18 mouse cellular contexts compared by ENCODE assay signal in genomic region chr17:56026303-56026702, GRCm38 (mm10). TPM values are rescaled to one million over a fixed set of nuclear protein-coding genes. Genes with fewer than 3 reads are reported as not detected.
DNase-seq lines count a peak whose midpoint lies in the region; ATAC-seq and TF ChIP-seq lines count a peak whose summit lies in the region.
"Had no signal": no experiment of that assay in that cellular context is flagged by ENCODE, and none has a peak within 500 bp of the region (broad histone marks: within the 10 kb centered on the region; RNA-seq: fewer than 3 reads in every experiment).

No protein-coding gene starts in this region.

- no peak overlapping the region for H3K9ac ChIP-seq in heart, embryonic 16.5 days (ENCODE audit: low read length)
- no peak overlapping the region for H3K9ac ChIP-seq in intestine, embryonic 15.5 days
- H3K9ac ChIP-seq: limb, embryonic 13.5 days; liver, embryonic 14.5 days; midbrain, embryonic 15.5 days had no signal

- DNase-seq in gastrocnemius, adult 2 months = no peak
- no peak for DNase-seq in gastrocnemius, postnatal 14 days
- no peak for DNase-seq in heart, adult 8-10 months (ENCODE audit: low spot score)
- DNase-seq in Patski (ENCODE audit: low read depth, low spot score) = no peak
- DNase-seq: kidney, postnatal 14 days; retina, postnatal 1 day; thymus, postnatal 4 days had no signal

- POLR2A ChIA-PET in Patski (lab: Charles Lee) = no interaction called here

- TF ChIP-seq POLR2A in myocyte (IDR thresholded peaks at IDR 0.05; ENCODE audit: insufficient read length, low read depth) = no peak

- TF ChIP-seq CTCF in gastrocnemius, adult 2 months (IDR thresholded peaks at IDR 0.05) = no peak
- no peak for TF ChIP-seq CTCF in Patski (IDR thresholded peaks at IDR 0.05)

- no peak overlapping the region for H3K4me2 ChIP-seq in heart, embryonic 16.5 days (ENCODE audit: low read depth, low read length)
- H3K4me2 ChIP-seq in myocyte (ENCODE audit: low read depth) = peak overlapping the region; percentile 53
- H3K4me2 ChIP-seq in intestine, embryonic 15.5 days (replicated peaks) = no peak overlapping the region
- H3K4me2 ChIP-seq: limb, embryonic 13.5 days; midbrain, embryonic 15.5 days had no signal

- 38% methylated on average over 1 of the region's 1 CpGs for WGBS in heart, embryonic 16.5 days
- 77% methylated on average over 1 of the region's 1 CpGs for WGBS in intestine, embryonic 15.5 days

- H3K4me1 ChIP-seq in heart, embryonic 16.5 days (ENCODE audit: control insufficient read depth, insufficient read depth, low read length) = peaks cover 46% of the 10 kb centered on the region
- peaks cover 19% of the 10 kb centered on the region for H3K4me1 ChIP-seq in intestine, embryonic 15.5 days (replicated peaks)

- H3K79me2 ChIP-seq in myocyte (ENCODE audit: control insufficient read depth, insufficient read depth) = peaks cover 96% of the 10 kb centered on the region

- H3K4me3 ChIP-seq in gastrocnemius, adult 2 months = no peak overlapping the region
- H3K4me3 ChIP-seq in heart, embryonic 16.5 days (ENCODE audit: low read length) = no peak overlapping the region
- no peak overlapping the region for H3K4me3 ChIP-seq in myocyte
- H3K4me3 ChIP-seq in intestine, embryonic 15.5 days (replicated peaks) = no peak overlapping the region
- H3K4me3 ChIP-seq: limb, embryonic 13.5 days; midbrain, embryonic 15.5 days had no signal

- no peaks in the 10 kb centered on the region for H3K9me3 ChIP-seq in heart, embryonic 16.5 days (replicated peaks; ENCODE audit: control insufficient read depth, low read length)
- H3K9me3 ChIP-seq in intestine, embryonic 15.5 days = no peaks in the 10 kb centered on the region
- H3K9me3 ChIP-seq: limb, embryonic 13.5 days; midbrain, embryonic 15.5 days had no signal

- 0 out of 2 replicates have a peak, but pooled peaks have one; percentile 3 for ATAC-seq in heart, embryonic 16.5 days (replicated peaks; ENCODE audit: extremely low read depth, insufficient read depth, low FRiP score)
- peak; percentile 89 for ATAC-seq in Patski
- ATAC-seq in intestine, embryonic 15.5 days = no peak
- ATAC-seq: forebrain, embryonic 14.5 days; hindbrain, postnatal 0 days; midbrain, embryonic 15.5 days had no signal

- H3ac ChIP-seq in myocyte (ENCODE audit: control insufficient read depth, insufficient read length) = no peak overlapping the region

- intact Hi-C loops in gastrocnemius, adult 2 months (cut with DNase I) = no loop called here
- intact Hi-C loops in gastrocnemius, postnatal 14 days (cut with DNase I; ENCODE audit: low total_unique reads) = no loop called here

- peak overlapping the region; percentile 89 for H3K27ac ChIP-seq in gastrocnemius, adult 2 months
- peak overlapping the region; percentile 35 for H3K27ac ChIP-seq in heart, embryonic 16.5 days (ENCODE audit: low read length)
- no peak overlapping the region for H3K27ac ChIP-seq in intestine, embryonic 15.5 days
- H3K27ac ChIP-seq: hindbrain, postnatal 0 days; limb, embryonic 13.5 days; liver, embryonic 14.5 days; midbrain, embryonic 15.5 days had no signal

- no peaks in the 10 kb centered on the region for H3K36me3 ChIP-seq in heart, embryonic 16.5 days (ENCODE audit: control insufficient read depth, insufficient read depth)
- peaks cover 5% of the 10 kb centered on the region for H3K36me3 ChIP-seq in myocyte (ENCODE audit: control insufficient read depth, insufficient read depth)
- H3K36me3 ChIP-seq in intestine, embryonic 15.5 days = peaks cover 5% of the 10 kb centered on the region; the same call in 1 of the 2 replicates
- H3K36me3 ChIP-seq: midbrain, embryonic 15.5 days had no signal

- CTCF ChIA-PET in Patski (lab: Charles Lee) = interaction anchor here (3.7 kb wide), 1 partner anchor 10 kb away, joined by 23 read pairs; the partner anchor contains the start of gene Sh3gl1

- no peaks in the 10 kb centered on the region for H3K27me3 ChIP-seq in heart, embryonic 16.5 days (ENCODE audit: control insufficient read depth, insufficient read depth, low read length)
- H3K27me3 ChIP-seq in Patski (no peaks in the 10 kb centered on the region), myocyte (ENCODE audit: control insufficient read depth, insufficient read depth, insufficient read length) (no peaks in the 10 kb centered on the region)
- no peaks in the 10 kb centered on the region for H3K27me3 ChIP-seq in intestine, embryonic 15.5 days (replicated peaks)
- H3K27me3 ChIP-seq: CH12.LX; limb, embryonic 13.5 days; midbrain, embryonic 15.5 days had no signal

- in situ Hi-C loops in Patski (cut with MboI; ENCODE audit: low pct_unique_long_range_greater_than_20kb) = no loop called here

TF ChIP-seq in myocyte, 11 proteins besides CTCF, POLR2A, EP300 and RAD21:
- TF ChIP-seq TCF3 (IDR thresholded peaks at IDR 0.05; ENCODE audit: insufficient read length, low read depth) = no peak
- TF ChIP-seq MAX (IDR thresholded peaks at IDR 0.05; ENCODE audit: low read depth) = peak; percentile 80
- no peak for TF ChIP-seq SRF (IDR thresholded peaks at IDR 0.05; ENCODE audit: control insufficient read depth, insufficient read length, low read depth)
- peak; percentile 67 for TF ChIP-seq USF1 (IDR thresholded peaks at IDR 0.05; ENCODE audit: low read depth)
- peak in 1 of 3 experiments; percentile 52 for TF ChIP-seq MYOD1 (IDR thresholded peaks at IDR 0.05; ENCODE audit: control insufficient read depth in 1 of 3, insufficient read length in 2 of 3, low read depth in 2 of 3)

RNA-seq across cellular contexts. Expression of gene Sh3gl1, which starts 10.1 kb away (rescaled TPM):
- total RNA-seq in gastrocnemius, adult 2 months (2021) = 1 to 10 TPM; 8.7 to 9.5 TPM
- total RNA-seq in gastrocnemius, postnatal 14 days (2021) = 10 to 100 TPM; 18.3 to 20.4 TPM
- polyA plus RNA-seq in heart, embryonic 16.5 days (2015; fragmentation: Nextera tagmentation; extraction: Ambion mirVana) = 81.1 and 82.8 TPM in 2 replicates
- 10 to 100 TPM; 12.3 to 14.4 (median 13.3) TPM for total RNA-seq in heart, adult 8-10 months (2022)
- polyA plus RNA-seq in Patski (2021) (85.2 TPM), myocyte (2012; fragmentation: generic; extraction: Trizol) (66.9 TPM)
- 124 TPM in 2 replicates for polyA plus RNA-seq in intestine, embryonic 15.5 days (2015; fragmentation: Nextera tagmentation; extraction: Ambion mirVana)

RNA-seq across cellular contexts. Expression of gene Chaf1a, which starts 13.9 kb away (rescaled TPM):
- under 1 TPM; 0.46 to 0.59 TPM for total RNA-seq in gastrocnemius, adult 2 months (2021)
- 1 to 10 TPM; 1.8 to 2.3 TPM for total RNA-seq in gastrocnemius, postnatal 14 days (2021)
- 12.1 and 12.7 TPM in 2 replicates for polyA plus RNA-seq in heart, embryonic 16.5 days (2015; fragmentation: Nextera tagmentation; extraction: Ambion mirVana)
- 1 to 10 TPM in 3 of 4 experiments, under 1 TPM in 1; 0.84 to 1.9 (median 1.4) TPM for total RNA-seq in heart, adult 8-10 months (2022)
- polyA plus RNA-seq in Patski (2021) (18.0 TPM), myocyte (2012; fragmentation: generic; extraction: Trizol) (8.0 TPM)
- polyA plus RNA-seq in intestine, embryonic 15.5 days (2015; fragmentation: Nextera tagmentation; extraction: Ambion mirVana) = 21.4 and 22.4 TPM in 2 replicates

RNA-seq across cellular contexts. Expression of gene Mpnd, which starts 20.8 kb away (rescaled TPM):
- 10 to 100 TPM; 41.2 to 41.6 TPM for total RNA-seq in gastrocnemius, adult 2 months (2021)
- total RNA-seq in gastrocnemius, postnatal 14 days (2021) = 10 to 100 TPM; 32.8 to 38.4 TPM
- polyA plus RNA-seq in heart, embryonic 16.5 days (2015; fragmentation: Nextera tagmentation; extraction: Ambion mirVana) = 77.4 and 78.0 TPM in 2 replicates
- total RNA-seq in heart, adult 8-10 months (2022) = 10 to 100 TPM; 78.9 to 90.4 (median 87.1) TPM
- 174 TPM for polyA plus RNA-seq in Patski (2021)
- 92.1 TPM for polyA plus RNA-seq in myocyte (2012; fragmentation: generic; extraction: Trizol)
- 86.3 and 95.3 TPM in 2 replicates for polyA plus RNA-seq in intestine, embryonic 15.5 days (2015; fragmentation: Nextera tagmentation; extraction: Ambion mirVana)

RNA-seq across cellular contexts. Expression of gene Stap2, which starts 20.9 kb away (rescaled TPM):
- total RNA-seq in gastrocnemius, adult 2 months (2021) = 1 to 10 TPM; 2.6 to 3.1 TPM
- total RNA-seq in gastrocnemius, postnatal 14 days (2021) = 1 to 10 TPM; 3.9 to 4.4 TPM
- 16.6 and 17.9 TPM in 2 replicates for polyA plus RNA-seq in heart, embryonic 16.5 days (2015; fragmentation: Nextera tagmentation; extraction: Ambion mirVana)
- total RNA-seq in heart, adult 8-10 months (2022) = 10 to 100 TPM; 11.8 to 17.5 (median 14.4) TPM
- 14.2 TPM for polyA plus RNA-seq in Patski (2021)
- polyA plus RNA-seq in myocyte (2012; fragmentation: generic; extraction: Trizol) = 0.46 TPM
- 40.3 and 45.8 TPM in 2 replicates for polyA plus RNA-seq in intestine, embryonic 15.5 days (2015; fragmentation: Nextera tagmentation; extraction: Ambion mirVana)

RNA-seq across cellular contexts. Expression of gene Fsd1, which starts 40.0 kb away (rescaled TPM):
- not detected for total RNA-seq in gastrocnemius, adult 2 months (2021)
- under 1 TPM in 1 of 2 experiments, not detected in 1; 0.55 TPM for total RNA-seq in gastrocnemius, postnatal 14 days (2021)
- polyA plus RNA-seq in heart, embryonic 16.5 days (2015; fragmentation: Nextera tagmentation; extraction: Ambion mirVana) = 2.3 and 3.5 TPM in 2 replicates
- 1 to 10 TPM in 1 of 4 experiments, under 1 TPM in 1, not detected in 2; 0.52 to 1.6 TPM for total RNA-seq in heart, adult 8-10 months (2022)
- polyA plus RNA-seq in Patski (2021) (26.2 TPM), myocyte (2012; fragmentation: generic; extraction: Trizol) (0.36 TPM)
- polyA plus RNA-seq in intestine, embryonic 15.5 days (2015; fragmentation: Nextera tagmentation; extraction: Ambion mirVana) = 8.9 and 11.5 TPM in 2 replicates
- total RNA-seq: granulocyte monocyte progenitor cell, adult 5-6 weeks; megakaryocyte progenitor cell, adult 5-6 weeks had no signal
